ENCODE assay signal across 17 mouse cellular contexts in the genomic region with DNA sequence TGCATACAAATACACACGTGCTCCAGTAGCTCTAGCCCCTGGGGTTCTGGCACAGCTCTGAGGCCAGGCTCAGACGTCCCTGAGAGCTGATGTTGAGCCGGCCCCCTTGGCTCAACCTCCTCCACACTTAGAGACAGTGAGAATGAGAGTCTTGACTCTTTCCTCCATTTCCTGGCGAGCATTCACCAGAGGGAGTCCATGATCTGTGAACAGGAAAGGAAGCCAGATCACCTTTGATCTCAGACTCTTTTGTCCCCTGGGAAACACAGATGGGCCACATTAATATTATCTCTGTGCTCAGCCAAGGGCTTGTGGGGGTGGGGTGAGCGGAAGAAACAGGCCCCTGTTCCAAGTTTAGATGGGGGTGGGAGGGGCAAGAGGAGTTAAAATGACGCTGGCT. TPM values are rescaled to one million over a fixed set of nuclear protein-coding genes. Genes with fewer than 3 reads are reported as not detected.
DNase-seq lines count a peak whose midpoint lies in the region; ATAC-seq and TF ChIP-seq lines count a peak whose summit lies in the region.
"Had no signal": no experiment of that assay in that cellular context is flagged by ENCODE, and none has a peak within 500 bp of the region (broad histone marks: within the 10 kb centered on the region; RNA-seq: fewer than 3 reads in every experiment).

No protein-coding gene starts in this region.

- TF ChIP-seq EP300 in liver, embryonic 14.5 days (IDR thresholded peaks at IDR 0.05; ENCODE audit: low read depth) = no peak

- 0 out of 2 replicates have a peak, but pooled peaks cover 7% of the 10 kb centered on the region for H3K9me3 ChIP-seq in forebrain, embryonic 10.5 days
- H3K9me3 ChIP-seq in forebrain, embryonic 15.5 days = no peaks in the 10 kb centered on the region
- H3K9me3 ChIP-seq in liver, embryonic 14.5 days (ENCODE audit: control insufficient read depth, low read length) = no peaks in the 10 kb centered on the region
- H3K9me3 ChIP-seq in liver, embryonic 11.5 days (ENCODE audit: control insufficient read depth, low read length) = no peaks in the 10 kb centered on the region
- H3K9me3 ChIP-seq: limb, embryonic 10.5 days; midbrain, embryonic 13.5 days; neural tube, embryonic 12.5 days had no signal

- ATAC-seq in forebrain, embryonic 15.5 days (replicated peaks) = no peak
- 0 out of 2 replicates have a peak, but pooled peaks have one; percentile 23 for ATAC-seq in liver, embryonic 14.5 days (ENCODE audit: insufficient read depth)
- ATAC-seq in liver, embryonic 11.5 days (replicated peaks; ENCODE audit: low FRiP score) = no peak; the same call in 1 of the 2 replicates
- ATAC-seq in erythroblast, adult 5-6 weeks (replicated peaks; ENCODE audit: low FRiP score, poor library complexity, severe bottlenecking) = no peak
- ATAC-seq: hindbrain, embryonic 16.5 days; midbrain, embryonic 13.5 days had no signal

- 0 out of 2 replicates have a peak, but pooled peaks cover 5% of the 10 kb centered on the region for H3K27me3 ChIP-seq in forebrain, embryonic 10.5 days (ENCODE audit: poor library complexity, severe bottlenecking)
- no peaks in the 10 kb centered on the region for H3K27me3 ChIP-seq in forebrain, embryonic 15.5 days
- H3K27me3 ChIP-seq in liver, embryonic 14.5 days (ENCODE audit: control insufficient read depth, insufficient read depth, low read length) = no peaks in the 10 kb centered on the region; the same call in 1 of the 2 replicates
- H3K27me3 ChIP-seq in liver, embryonic 11.5 days (replicated peaks; ENCODE audit: control insufficient read depth, insufficient read depth, low read length) = peaks cover 6% of the 10 kb centered on the region; the same call in 1 of the 2 replicates
- H3K27me3 ChIP-seq: midbrain, embryonic 13.5 days; neural tube, embryonic 12.5 days had no signal

- no peak for DNase-seq in forebrain, embryonic 10.5 days (ENCODE audit: extremely low spot score, low spot score)
- DNase-seq in liver, embryonic 14.5 days (ENCODE audit: low read depth in 3 of 3, low spot score in 3 of 3) = no peak
- DNase-seq in liver, embryonic 11.5 days (ENCODE audit: low spot score) = no peak
- DNase-seq in MN1 (ENCODE audit: low spot score) = peak; percentile 37
- peak; percentile 80 for DNase-seq in kidney, postnatal 10 days
- DNase-seq in layer of hippocampus, postnatal 10 days (ENCODE audit: low spot score in 2 of 2) = no peak
- DNase-seq: adrenal gland, postnatal 14 days; lung, postnatal 14 days had no signal

- no peak for TF ChIP-seq CTCF in liver, embryonic 14.5 days (IDR thresholded peaks at IDR 0.05; ENCODE audit: low read depth)

- no peaks in the 10 kb centered on the region for H3K36me3 ChIP-seq in forebrain, embryonic 10.5 days (replicated peaks)
- H3K36me3 ChIP-seq in forebrain, embryonic 15.5 days = no peaks in the 10 kb centered on the region
- H3K36me3 ChIP-seq in liver, embryonic 14.5 days (replicated peaks; ENCODE audit: control insufficient read depth, insufficient read depth, low read depth) = no peaks in the 10 kb centered on the region
- H3K36me3 ChIP-seq in liver, embryonic 11.5 days (ENCODE audit: control insufficient read depth, insufficient read depth, low read length) = no peaks in the 10 kb centered on the region
- H3K36me3 ChIP-seq: heart, embryonic 12.5 days; limb, embryonic 10.5 days; midbrain, embryonic 13.5 days; neural tube, embryonic 12.5 days had no signal

- no peak overlapping the region for H3K4me2 ChIP-seq in forebrain, embryonic 15.5 days (replicated peaks)
- H3K4me2 ChIP-seq in liver, embryonic 14.5 days (ENCODE audit: low read depth) = no peak overlapping the region
- H3K4me2 ChIP-seq in liver, embryonic 11.5 days = no peak overlapping the region
- H3K4me2 ChIP-seq: heart, embryonic 12.5 days; midbrain, embryonic 13.5 days; neural tube, embryonic 12.5 days had no signal

- H3K9ac ChIP-seq in forebrain, embryonic 15.5 days (replicated peaks) = no peak overlapping the region
- H3K9ac ChIP-seq in liver, embryonic 14.5 days (replicated peaks) = no peak overlapping the region
- no peak overlapping the region for H3K9ac ChIP-seq in liver, embryonic 11.5 days (ENCODE audit: low read depth, low read length)
- H3K9ac ChIP-seq: heart, embryonic 12.5 days; midbrain, embryonic 13.5 days; neural tube, embryonic 12.5 days had no signal

- peak overlapping the region; percentile 51; the same call in 1 of the 2 replicates for H3K27ac ChIP-seq in forebrain, embryonic 10.5 days
- H3K27ac ChIP-seq in forebrain, embryonic 15.5 days (replicated peaks) = no peak overlapping the region
- no peak overlapping the region for H3K27ac ChIP-seq in liver, embryonic 14.5 days
- H3K27ac ChIP-seq in liver, embryonic 11.5 days (ENCODE audit: low read depth, low read length) = no peak overlapping the region
- H3K27ac ChIP-seq: limb, embryonic 10.5 days; midbrain, embryonic 13.5 days; neural tube, embryonic 12.5 days had no signal

- H3K4me1 ChIP-seq in forebrain, embryonic 10.5 days = peaks cover 25% of the 10 kb centered on the region
- no peaks in the 10 kb centered on the region for H3K4me1 ChIP-seq in forebrain, embryonic 15.5 days
- no peaks in the 10 kb centered on the region for H3K4me1 ChIP-seq in liver, embryonic 14.5 days (replicated peaks; ENCODE audit: control insufficient read depth in 2 of 2, insufficient read depth in 2 of 2, low read length in 1 of 2)
- peaks cover 3% of the 10 kb centered on the region; the same call in 1 of the 2 replicates for H3K4me1 ChIP-seq in liver, embryonic 11.5 days (replicated peaks; ENCODE audit: control insufficient read depth, insufficient read depth, low read length)

- no peak overlapping the region for H3K4me3 ChIP-seq in forebrain, embryonic 10.5 days
- no peak overlapping the region for H3K4me3 ChIP-seq in forebrain, embryonic 15.5 days
- no peak overlapping the region for H3K4me3 ChIP-seq in liver, embryonic 14.5 days (ENCODE audit: insufficient read depth in 1 of 2, low read depth in 2 of 2, low read length in 2 of 2)
- H3K4me3 ChIP-seq in liver, embryonic 11.5 days (ENCODE audit: low read depth, low read length) = no peak overlapping the region
- H3K4me3 ChIP-seq: heart, embryonic 12.5 days; limb, embryonic 10.5 days; midbrain, embryonic 13.5 days; neural tube, embryonic 12.5 days had no signal

- WGBS in forebrain, embryonic 10.5 days = 46% methylated on average over 6 of the region's 6 CpGs
- 31% methylated on average over 6 of the region's 6 CpGs for WGBS in forebrain, embryonic 15.5 days
- 37% methylated on average over 6 of the region's 6 CpGs for WGBS in liver, embryonic 14.5 days (ENCODE audit: insufficient replicate concordance)
- 32% methylated on average over 6 of the region's 6 CpGs for WGBS in liver, embryonic 11.5 days

RNA-seq across cellular contexts. Expression of a gene that starts 4.9 kb away (rescaled TPM):
- 0.19 and 0.20 TPM in 2 replicates for polyA plus RNA-seq in forebrain, embryonic 10.5 days (2016; fragmentation: Nextera tagmentation; extraction: Ambion mirVana)
- polyA plus RNA-seq in forebrain, embryonic 15.5 days (2015; fragmentation: Nextera tagmentation; extraction: Ambion mirVana) = 0.10 TPM in 1 of 2 replicates, not detected in the other
- 0.02 TPM in 2 replicates for polyA plus RNA-seq in liver, embryonic 14.5 days (2012; rRNA removed)
- 0.05 TPM in 1 of 2 replicates, not detected in the other for polyA plus RNA-seq in liver, embryonic 14.5 days (2014; fragmentation: Nextera tagmentation; extraction: Ambion mirVana)
- not detected in 2 replicates for polyA plus RNA-seq in liver, embryonic 11.5 days (2014; fragmentation: Nextera tagmentation; extraction: Ambion mirVana)
- not detected in 2 replicates for total RNA-seq in erythroblast, adult 5-6 weeks (2015; ENCODE audit: low replicate concordance)
- not detected in 2 replicates for total RNA-seq in erythroblast, adult 5-6 weeks (2017; ENCODE audit: low replicate concordance)
- not detected for total RNA-seq in layer of hippocampus, postnatal 10 days (2021)
- total RNA-seq: gastrocnemius, adult 18-20 months; layer of hippocampus, postnatal 25 days had no signal
- polyA plus RNA-seq: heart, embryonic 12.5 days had no signal

RNA-seq across cellular contexts. Expression of a gene that starts 17.1 kb away (rescaled TPM):
- polyA plus RNA-seq in forebrain, embryonic 10.5 days (2016; fragmentation: Nextera tagmentation; extraction: Ambion mirVana) = 0.15 and 0.19 TPM in 2 replicates
- not detected in 2 replicates for polyA plus RNA-seq in forebrain, embryonic 15.5 days (2015; fragmentation: Nextera tagmentation; extraction: Ambion mirVana)
- polyA plus RNA-seq in liver, embryonic 14.5 days (2012; rRNA removed) = 0.07 and 0.10 TPM in 2 replicates
- 0.06 and 0.13 TPM in 2 replicates for polyA plus RNA-seq in liver, embryonic 14.5 days (2014; fragmentation: Nextera tagmentation; extraction: Ambion mirVana)
- polyA plus RNA-seq in liver, embryonic 11.5 days (2014; fragmentation: Nextera tagmentation; extraction: Ambion mirVana) = 0.18 and 0.27 TPM in 2 replicates
- total RNA-seq in erythroblast, adult 5-6 weeks (2015; ENCODE audit: low replicate concordance) = not detected in 2 replicates
- total RNA-seq in erythroblast, adult 5-6 weeks (2017; ENCODE audit: low replicate concordance) = not detected in 2 replicates
- under 1 TPM in 1 of 2 experiments, not detected in 1; 0.18 TPM for total RNA-seq in layer of hippocampus, postnatal 10 days (2021)
- total RNA-seq: adrenal gland, postnatal 14 days; gastrocnemius, adult 18-20 months; layer of hippocampus, postnatal 25 days had no signal
- polyA plus RNA-seq: midbrain, embryonic 13.5 days; neural tube, embryonic 12.5 days had no signal

RNA-seq across cellular contexts. Expression of a gene that starts 18.1 kb away (rescaled TPM):
- polyA plus RNA-seq in forebrain, embryonic 10.5 days (2016; fragmentation: Nextera tagmentation; extraction: Ambion mirVana) = 8.1 and 8.2 TPM in 2 replicates
- polyA plus RNA-seq in forebrain, embryonic 15.5 days (2015; fragmentation: Nextera tagmentation; extraction: Ambion mirVana) = 15.6 and 16.1 TPM in 2 replicates
- 2.1 and 2.2 TPM in 2 replicates for polyA plus RNA-seq in liver, embryonic 14.5 days (2012; rRNA removed)
- polyA plus RNA-seq in liver, embryonic 14.5 days (2014; fragmentation: Nextera tagmentation; extraction: Ambion mirVana) = 2.0 and 2.2 TPM in 2 replicates
- polyA plus RNA-seq in liver, embryonic 11.5 days (2014; fragmentation: Nextera tagmentation; extraction: Ambion mirVana) = 5.7 and 6.0 TPM in 2 replicates
- 2.5 and 3.8 TPM in 2 replicates for total RNA-seq in erythroblast, adult 5-6 weeks (2015; ENCODE audit: low replicate concordance)
- total RNA-seq in erythroblast, adult 5-6 weeks (2017; ENCODE audit: low replicate concordance) = 1.5 and 5.5 TPM in 2 replicates
- 10 to 100 TPM; 10.3 to 11.1 TPM for total RNA-seq in layer of hippocampus, postnatal 10 days (2021)

RNA-seq across cellular contexts. Expression of a gene that starts 34.3 kb away (rescaled TPM):
- polyA plus RNA-seq in forebrain, embryonic 10.5 days (2016; fragmentation: Nextera tagmentation; extraction: Ambion mirVana) = 93.2 and 94.5 TPM in 2 replicates
- polyA plus RNA-seq in forebrain, embryonic 15.5 days (2015; fragmentation: Nextera tagmentation; extraction: Ambion mirVana) = 94.3 and 102 TPM in 2 replicates
- polyA plus RNA-seq in liver, embryonic 14.5 days (2012; rRNA removed) = 27.8 and 31.9 TPM in 2 replicates
- 50.7 and 50.9 TPM in 2 replicates for polyA plus RNA-seq in liver, embryonic 14.5 days (2014; fragmentation: Nextera tagmentation; extraction: Ambion mirVana)
- 96.8 and 105 TPM in 2 replicates for polyA plus RNA-seq in liver, embryonic 11.5 days (2014; fragmentation: Nextera tagmentation; extraction: Ambion mirVana)
- 32.8 and 52.3 TPM in 2 replicates for total RNA-seq in erythroblast, adult 5-6 weeks (2015; ENCODE audit: low replicate concordance)
- 14.1 and 16.0 TPM in 2 replicates for total RNA-seq in erythroblast, adult 5-6 weeks (2017; ENCODE audit: low replicate concordance)
- 10 to 100 TPM; 79.9 to 81.3 TPM for total RNA-seq in layer of hippocampus, postnatal 10 days (2021)

RNA-seq across cellular contexts. Expression of a gene that starts 37.5 kb away (rescaled TPM):
- 8.9 and 10.3 TPM in 2 replicates for polyA plus RNA-seq in forebrain, embryonic 10.5 days (2016; fragmentation: Nextera tagmentation; extraction: Ambion mirVana)
- 23.6 and 26.3 TPM in 2 replicates for polyA plus RNA-seq in forebrain, embryonic 15.5 days (2015; fragmentation: Nextera tagmentation; extraction: Ambion mirVana)
- 5.3 and 5.8 TPM in 2 replicates for polyA plus RNA-seq in liver, embryonic 14.5 days (2012; rRNA removed)
- polyA plus RNA-seq in liver, embryonic 14.5 days (2014; fragmentation: Nextera tagmentation; extraction: Ambion mirVana) = 5.2 and 5.6 TPM in 2 replicates
- polyA plus RNA-seq in liver, embryonic 11.5 days (2014; fragmentation: Nextera tagmentation; extraction: Ambion mirVana) = 8.4 and 8.9 TPM in 2 replicates
- 2.1 and 5.9 TPM in 2 replicates for total RNA-seq in erythroblast, adult 5-6 weeks (2015; ENCODE audit: low replicate concordance)
- 2.8 and 8.3 TPM in 2 replicates for total RNA-seq in erythroblast, adult 5-6 weeks (2017; ENCODE audit: low replicate concordance)
- total RNA-seq in layer of hippocampus, postnatal 10 days (2021) = 10 to 100 TPM; 57.6 to 66.7 TPM

Comparison
In these comparisons a context has a peak if more than half of its experiments do, and no peak if none do; other contexts are left out.
1. DNase-seq: peak in MN1 (single experiment) and kidney, postnatal 10 days (single experiment); none in forebrain, embryonic 10.5 days (single experiment), liver, embryonic 14.5 days (0 of 3), liver, embryonic 11.5 days (single experiment) and layer of hippocampus, postnatal 10 days (0 of 2).